Mouse (Mus musculus) liver, embryonic 12.5 days (tissue): ENCODE results near the gene Spryd4. TPM values are rescaled to one million over a fixed set of nuclear protein-coding genes. Genes with fewer than 3 reads are reported as not detected.
"Not testable (repeated sequence)": the region's sequence is repeated elsewhere in the genome, so short reads cannot be mapped to it uniquely, and the experiment has no call there.

Experiments used
- ATAC-seq: fragments of 200-750 bp; cut with Nextera tagmentation; 2 replicates; pipeline ENCODE4 v1.8.0; 2017; ENCODE audit warnings: moderate number of reproducible peaks, mild to moderate bottlenecking, moderate library complexity
- H3K27ac ChIP-seq: fragments of 300-500 bp; sonication (generic); 2 replicates; pipeline ENCODE4 v1.5.1; 2016; ENCODE audit warnings: mild to moderate bottlenecking
- H3K27me3 ChIP-seq: fragments of 300-500 bp; sonication (generic); replicated peaks from 2 replicates; pipeline ENCODE4 v1.6.1; 2016; ENCODE audit warnings: mild to moderate bottlenecking, moderate library complexity
- H3K36me3 ChIP-seq: fragments of 300-500 bp; sonication (generic); 2 replicates; pipeline ENCODE4 v1.6.1; 2016; ENCODE audit warnings: mild to moderate bottlenecking, moderate library complexity
- H3K4me1 ChIP-seq: fragments of 300-500 bp; sonication (generic); 2 replicates; pipeline ENCODE4 v1.6.1; 2016
- H3K4me2 ChIP-seq: fragments of 300-500 bp; sonication (generic); 2 replicates; pipeline ENCODE4 v1.6.1; 2016; ENCODE audit warnings: mild to moderate bottlenecking, moderate library complexity
- H3K4me3 ChIP-seq: fragments of 300-500 bp; sonication (generic); 2 replicates; pipeline ENCODE4 v1.5.1; 2016; ENCODE audit warnings: mild to moderate bottlenecking, moderate library complexity
- H3K9ac ChIP-seq: fragments of 300-500 bp; sonication (generic); 2 replicates; pipeline ENCODE4 v1.6.1; 2016; ENCODE audit warnings: mild to moderate bottlenecking, moderate library complexity
- H3K9me3 ChIP-seq: fragments of 300-500 bp; sonication (generic); replicated peaks from 2 replicates; pipeline ENCODE4 v1.6.1; 2016; ENCODE audit warnings: mild to moderate bottlenecking, moderate library complexity
- WGBS: fragments of 180-500 bp; shearing (Covaris S2); methylation state at CpG from one replicate; pipeline ENCODE4 v1.1.7; 2016; ENCODE audit not compliant: insufficient replicate concordance; 5-methylcytosine and 5-hydroxymethylcytosine counted together
- polyA plus RNA-seq: library from polyadenylated mRNA; unstranded; fragments of >200 nt; fragmentation: Nextera tagmentation; extraction: Ambion mirVana; gene quantifications from 2 replicates; pipeline ENCODE4 v1.2.1, GENCODE M21; 2016

The Spryd4 gene
- polyA plus RNA-seq = 24.1 and 25.1 TPM in 2 replicates

GRCm38 (mm10) chr10:128211390-128212108 is at the start of gene Spryd4:
Gene Spryd4 (minus strand): TSS chr10:128211807.
- Histone ChIP-seq H3K36me3 (peaks cover 13% of the 10 kb centered on the region), H3K4me3 (peak within 1 kb of the TSS; percentile 78), H3K9ac (peak within 1 kb of the TSS; percentile 77), H3K27me3 (peaks cover 14% of the 10 kb centered on the region), H3K9me3 (no peaks in the 10 kb centered on the region), H3K4me2 (peak within 1 kb of the TSS; percentile 95), H3K27ac (peak within 1 kb of the TSS; percentile 69), H3K4me1 (peaks cover 31% of the 10 kb centered on the region)
- WGBS = under 1% methylated on average over 30 of the region's 30 CpGs
- peak; percentile 89 for ATAC-seq

DNA sequence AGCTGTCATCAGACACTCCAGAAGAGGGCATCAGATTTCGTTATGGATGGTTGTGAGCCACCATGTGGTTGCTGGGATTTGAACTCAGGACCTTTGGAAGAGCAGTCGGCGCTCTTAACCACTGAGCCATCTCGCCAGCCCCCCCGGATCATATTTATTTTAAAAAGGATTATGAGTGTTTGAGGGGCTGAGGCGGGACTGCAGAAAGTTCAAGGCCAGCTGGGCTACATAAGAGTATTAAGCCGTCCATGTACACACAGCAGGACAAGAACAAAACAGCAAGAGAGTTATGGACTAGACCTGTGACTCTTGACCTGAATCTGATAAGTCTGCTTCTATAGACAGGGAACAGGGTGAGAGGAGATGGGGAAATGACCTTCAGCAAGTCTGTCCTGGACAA is 48.8 kb upstream of the Spryd4 start:
- 77% methylated on average over 7 of the region's 7 CpGs for WGBS
- not testable (repeated sequence) for H3K4me1 ChIP-seq, H3K4me2 ChIP-seq, H3K9ac ChIP-seq, H3K27ac ChIP-seq, H3K36me3 ChIP-seq, H3K4me3 ChIP-seq, ATAC-seq, H3K27me3 ChIP-seq, H3K9me3 ChIP-seq

DNA sequence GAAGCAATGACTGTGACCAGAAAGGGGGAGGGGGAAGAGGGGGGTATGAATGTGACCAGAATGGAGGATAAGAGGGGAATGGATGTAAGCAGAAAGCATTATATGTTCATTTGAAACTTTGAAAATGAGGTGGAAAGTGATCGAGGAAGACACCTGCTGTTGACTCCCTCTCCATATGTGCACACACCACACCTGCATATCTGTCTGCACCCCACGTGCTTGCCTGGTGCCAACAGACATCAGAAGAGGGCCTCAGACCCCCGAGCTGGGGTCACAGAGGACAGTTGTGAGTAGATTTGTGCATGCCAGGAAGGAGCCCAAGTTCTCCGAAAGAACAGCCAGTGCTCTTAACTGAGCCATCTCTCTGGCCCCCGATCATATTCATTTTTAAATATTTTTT is 48.3 kb upstream of the Spryd4 start:
- Histone ChIP-seq H3K9me3 (no peaks in the 10 kb centered on the region), H3K27ac (no peak overlapping the region), H3K4me3 (no peak overlapping the region), H3K4me1 (peaks cover 9% of the 10 kb centered on the region; the same call in 1 of the 2 replicates), H3K27me3 (no peaks in the 10 kb centered on the region), H3K9ac (no peak overlapping the region), H3K36me3 (no peaks in the 10 kb centered on the region), H3K4me2 (no peak overlapping the region)
- 69% methylated on average over 5 of the region's 5 CpGs for WGBS
- no peak for ATAC-seq

GRCm38 (mm10) chr10:128258953-128259352 is 47.3 kb upstream of the Spryd4 start:
- Histone ChIP-seq H3K4me1 (peaks cover 9% of the 10 kb centered on the region; the same call in 1 of the 2 replicates), H3K27me3 (no peaks in the 10 kb centered on the region), H3K9ac (no peak overlapping the region), H3K4me3 (no peak overlapping the region), H3K36me3 (no peaks in the 10 kb centered on the region), H3K4me2 (no peak overlapping the region), H3K27ac (0 out of 2 replicates have a peak overlapping the region, but pooled peaks have one; percentile 5), H3K9me3 (no peaks in the 10 kb centered on the region)
- WGBS = 20% methylated on average over 4 of the region's 4 CpGs
- no peak for ATAC-seq

GRCm38 (mm10) chr10:128256328-128256727 is 44.7 kb upstream of the Spryd4 start:
- no peak for ATAC-seq
- WGBS = 79% methylated on average over 8 of the region's 8 CpGs
- Histone ChIP-seq H3K27ac (no peak overlapping the region), H3K36me3 (peaks cover 22% of the 10 kb centered on the region), H3K9ac (no peak overlapping the region), H3K4me3 (no peak overlapping the region), H3K4me1 (peaks cover 9% of the 10 kb centered on the region; the same call in 1 of the 2 replicates), H3K9me3 (no peaks in the 10 kb centered on the region), H3K4me2 (no peak overlapping the region), H3K27me3 (no peaks in the 10 kb centered on the region)

DNA sequence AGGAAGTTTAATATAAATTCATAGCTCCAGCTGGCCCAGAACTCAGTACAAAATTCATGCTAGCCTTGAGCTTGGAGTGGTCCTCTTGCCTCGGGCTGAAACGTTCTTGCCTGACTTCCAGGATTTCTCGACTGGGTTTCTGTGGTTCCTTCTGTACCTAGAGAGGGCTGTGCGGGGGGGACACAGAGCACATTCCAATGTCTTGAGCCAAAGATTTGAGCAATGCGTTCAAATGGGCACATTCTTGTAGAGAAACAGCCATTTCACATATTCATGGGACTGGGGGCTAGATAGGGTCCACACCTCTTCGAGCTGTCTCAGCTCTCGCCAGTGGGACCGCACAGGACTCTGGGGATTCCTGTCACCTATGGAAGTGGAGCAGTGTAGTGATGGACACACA is 44.3 kb upstream of the Spryd4 start:
- no peaks in the 10 kb centered on the region for H3K9me3 ChIP-seq
- H3K4me3 ChIP-seq = no peak overlapping the region
- H3K4me1 ChIP-seq = peaks cover 9% of the 10 kb centered on the region; the same call in 1 of the 2 replicates
- WGBS = 78% methylated on average over 8 of the region's 8 CpGs
- no peak overlapping the region for H3K27ac ChIP-seq
- no peak overlapping the region for H3K4me2 ChIP-seq
- no peak for ATAC-seq
- no peak overlapping the region for H3K9ac ChIP-seq
- no peaks in the 10 kb centered on the region for H3K27me3 ChIP-seq
- peaks cover 26% of the 10 kb centered on the region for H3K36me3 ChIP-seq

GRCm38 (mm10) chr10:128253677-128254255 is 42.2 kb upstream of the Spryd4 start, which contains the start of gene Apon:
Gene Apon (plus strand): TSS chr10:128254096.
- 77% methylated on average over 4 of the region's 4 CpGs for WGBS
- Histone ChIP-seq H3K9me3 (no peaks in the 10 kb centered on the region), H3K36me3 (peaks cover 48% of the 10 kb centered on the region), H3K4me1 (0 out of 2 replicates have a peak, but pooled peaks cover under 1% of the 10 kb centered on the region), H3K4me3 (no peak within 1 kb of the TSS), H3K4me2 (no peak within 1 kb of the TSS), H3K27me3 (no peaks in the 10 kb centered on the region), H3K9ac (no peak within 1 kb of the TSS), H3K27ac (no peak within 1 kb of the TSS)
- ATAC-seq = no peak

- no peak overlapping the region for H3K4me3 ChIP-seq
- H3K9me3 ChIP-seq = no peaks in the 10 kb centered on the region
- H3K9ac ChIP-seq = no peak overlapping the region
- no peak overlapping the region for H3K4me2 ChIP-seq
- H3K4me1 ChIP-seq = no peaks in the 10 kb centered on the region
- H3K27me3 ChIP-seq = no peaks in the 10 kb centered on the region
- H3K27ac ChIP-seq = no peak overlapping the region
- peaks cover 80% of the 10 kb centered on the region for H3K36me3 ChIP-seq
- 87% methylated on average over 13 of the region's 13 CpGs for WGBS
- ATAC-seq = no peak
These were observed 39.0 kb upstream of the Spryd4 start for GRCm38 (mm10) chr10:128250565-128250964.

- H3K27me3 ChIP-seq = no peaks in the 10 kb centered on the region
- H3K36me3 ChIP-seq = peaks cover 100% of the 10 kb centered on the region
These were observed 35.6 kb upstream of the Spryd4 start for GRCm38 (mm10) chr10:128247020-128247732.

DNA sequence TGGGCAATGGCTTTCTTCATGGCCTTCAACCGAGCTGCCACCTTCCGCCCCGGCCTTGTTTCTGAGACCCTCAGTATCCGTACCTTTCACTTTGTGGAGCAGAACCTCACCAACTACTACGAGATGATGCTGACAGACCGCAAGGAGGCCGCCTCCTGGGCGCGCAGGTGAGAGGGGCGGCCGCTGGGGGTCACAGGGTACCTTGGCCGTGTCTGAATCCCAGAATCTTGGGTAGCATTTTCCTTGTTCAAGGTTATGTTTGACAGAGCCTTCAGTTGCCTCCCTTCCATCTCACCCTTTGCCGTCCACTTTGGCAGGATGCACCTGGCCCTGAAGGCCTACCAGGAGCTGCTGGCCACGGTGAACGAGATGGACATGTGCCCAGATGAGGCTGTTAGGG is 32.5 kb upstream of the Spryd4 start:
- Histone ChIP-seq H3K27ac (no peak overlapping the region), H3K4me1 (peaks cover 14% of the 10 kb centered on the region), H3K4me3 (no peak overlapping the region), H3K9me3 (no peaks in the 10 kb centered on the region), H3K4me2 (no peak overlapping the region), H3K36me3 (peaks cover 98% of the 10 kb centered on the region), H3K27me3 (no peaks in the 10 kb centered on the region), H3K9ac (no peak overlapping the region)
- ATAC-seq = no peak
- WGBS = 90% methylated on average over 15 of the region's 15 CpGs

More at GRCm38 (mm10) chr10:128247020-128247732, 35.6 kb upstream of the Spryd4 start:
- Histone ChIP-seq H3K4me2 (no peak overlapping the region), H3K4me3 (no peak overlapping the region), H3K9me3 (no peaks in the 10 kb centered on the region), H3K4me1 (no peaks in the 10 kb centered on the region), H3K27ac (0 out of 2 replicates have a peak overlapping the region, but pooled peaks have one; percentile 47), H3K9ac (no peak overlapping the region)
- WGBS = 81% methylated on average over 17 of the region's 17 CpGs
- no peak for ATAC-seq

- peaks cover 23% of the 10 kb centered on the region for H3K4me1 ChIP-seq
- peaks cover 93% of the 10 kb centered on the region for H3K36me3 ChIP-seq
- H3K4me3 ChIP-seq = no peak overlapping the region
- H3K27ac ChIP-seq = no peak overlapping the region
- H3K9ac ChIP-seq = no peak overlapping the region
- 89% methylated on average over 8 of the region's 8 CpGs for WGBS
- ATAC-seq = no peak
- H3K27me3 ChIP-seq = no peaks in the 10 kb centered on the region
- no peaks in the 10 kb centered on the region for H3K9me3 ChIP-seq
- H3K4me2 ChIP-seq = no peak overlapping the region
These were observed 31.6 kb upstream of the Spryd4 start for GRCm38 (mm10) chr10:128243252-128243651.

DNA sequence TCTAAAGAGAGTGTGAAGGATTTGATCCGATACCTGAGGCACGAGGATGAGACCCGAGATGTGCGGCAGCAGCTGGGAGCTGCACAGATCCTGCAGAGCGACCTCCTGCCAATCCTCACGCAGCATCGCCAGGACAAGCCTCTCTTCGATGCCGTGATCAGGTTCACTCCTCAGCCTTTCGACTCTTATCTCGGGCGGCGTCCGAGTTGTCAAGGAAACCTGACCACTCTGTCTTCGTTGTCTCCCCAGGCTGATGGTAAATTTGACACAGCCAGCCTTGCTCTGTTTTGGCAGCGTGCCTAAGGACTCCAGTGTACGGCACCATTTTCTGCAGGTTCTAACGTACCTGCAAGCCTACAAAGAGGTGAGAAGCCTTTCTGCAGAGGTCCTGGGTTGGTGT is 28.5 kb upstream of the Spryd4 start:
- H3K4me1 ChIP-seq = peaks cover 38% of the 10 kb centered on the region
- peaks cover 73% of the 10 kb centered on the region for H3K36me3 ChIP-seq
- H3K4me2 ChIP-seq = no peak overlapping the region
- no peak overlapping the region for H3K4me3 ChIP-seq
- H3K9me3 ChIP-seq = no peaks in the 10 kb centered on the region
- no peak overlapping the region for H3K9ac ChIP-seq
- 54% methylated on average over 18 of the region's 18 CpGs for WGBS
- no peak overlapping the region for H3K27ac ChIP-seq
- H3K27me3 ChIP-seq = no peaks in the 10 kb centered on the region
- ATAC-seq = no peak
